Comparison of ENCODE assay signal across 8 mouse cellular contexts in the genomic region with DNA sequence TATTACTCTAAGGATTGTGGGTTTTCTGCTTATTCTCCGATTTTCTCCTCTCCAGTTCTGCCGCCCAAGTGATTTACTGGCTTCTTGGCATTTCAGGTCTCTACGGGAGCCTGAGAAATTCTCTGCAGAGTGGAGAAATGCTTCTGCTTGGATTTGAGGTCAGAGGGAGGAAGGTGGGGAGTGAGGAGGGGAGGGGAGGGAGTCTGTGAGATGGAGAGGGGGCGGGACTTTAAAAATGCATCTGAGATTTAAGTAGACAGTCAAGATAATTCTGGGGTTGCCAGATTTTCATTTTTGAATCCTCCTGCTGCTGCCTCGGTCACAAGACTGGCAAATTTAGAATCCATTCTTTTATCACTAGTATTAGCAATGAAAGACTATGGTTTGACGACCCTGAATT. TPM values are rescaled to one million over a fixed set of nuclear protein-coding genes. Genes with fewer than 3 reads are reported as not detected.
DNase-seq lines count a peak whose midpoint lies in the region; ATAC-seq and TF ChIP-seq lines count a peak whose summit lies in the region.

No protein-coding gene starts in this region.

- peak overlapping the region; percentile 81 for H3K9ac ChIP-seq in midbrain, embryonic 14.5 days (replicated peaks; ENCODE audit: low read length)

- no peak for DNase-seq in spleen, adult 2 months (ENCODE audit: low read depth in 1 of 2, low spot score in 2 of 2)
- no peak for DNase-seq in spleen, postnatal 14 days (ENCODE audit: low spot score in 2 of 2)
- DNase-seq in embryo, embryonic 10.5 days (ENCODE audit: low spot score) = peak; percentile 50
- DNase-seq in heart, postnatal 10 days = peak; percentile 39 to 50
- peak; percentile 27 to 56 for DNase-seq in left cerebral cortex, postnatal 10 days (ENCODE audit: extremely low spot score in 1 of 2, low spot score in 2 of 2)
- peak; percentile 64 for DNase-seq in midbrain, embryonic 14.5 days
- DNase-seq in ovary, postnatal 14 days (ENCODE audit: low spot score) = no peak
- no peak for DNase-seq in B cell, adult 2 months

- no peak for ATAC-seq in midbrain, embryonic 14.5 days (ENCODE audit: low FRiP score, low TSS enrichment)

- no peak for TF ChIP-seq CTCF in spleen, adult 2 months (IDR thresholded peaks at IDR 0.05; ENCODE audit: extremely low read depth, insufficient read depth, insufficient read length, insufficient replicate concordance)

- no peaks in the 10 kb centered on the region for H3K36me3 ChIP-seq in spleen, adult 2 months (ENCODE audit: control insufficient read depth, insufficient read depth, low read length)
- no peaks in the 10 kb centered on the region for H3K36me3 ChIP-seq in midbrain, embryonic 14.5 days (ENCODE audit: control insufficient read depth, insufficient read depth, low read length)

- TF ChIP-seq POLR2A in spleen, adult 2 months (IDR thresholded peaks at IDR 0.05; ENCODE audit: low read depth, low read length) = no peak

- H3K9me3 ChIP-seq in midbrain, embryonic 14.5 days (ENCODE audit: control insufficient read depth, low read length) = no peaks in the 10 kb centered on the region

- peaks cover 15% of the 10 kb centered on the region for H3K27me3 ChIP-seq in spleen, adult 2 months (ENCODE audit: control insufficient read depth, insufficient read depth, low read length)
- no peaks in the 10 kb centered on the region for H3K27me3 ChIP-seq in midbrain, embryonic 14.5 days (ENCODE audit: control insufficient read depth, insufficient read depth, low read length)

- 9% methylated on average over 6 of the region's 6 CpGs for WGBS in spleen, adult 2 months
- 8% methylated on average over 6 of the region's 6 CpGs for WGBS in midbrain, embryonic 14.5 days

- H3K27ac ChIP-seq in spleen, adult 2 months (ENCODE audit: insufficient read depth, low read length) = no peak overlapping the region
- H3K27ac ChIP-seq in midbrain, embryonic 14.5 days (replicated peaks; ENCODE audit: low read depth, low read length) = peak overlapping the region; percentile 94

- H3K4me3 ChIP-seq in spleen, adult 2 months (ENCODE audit: extremely low read depth, insufficient read depth, insufficient read length) = peak overlapping the region; percentile 73
- H3K4me3 ChIP-seq in midbrain, embryonic 14.5 days (replicated peaks; ENCODE audit: low read depth, low read length) = peak overlapping the region; percentile 69

- H3K4me2 ChIP-seq in midbrain, embryonic 14.5 days (ENCODE audit: low read length) = peak overlapping the region; percentile 99

- intact Hi-C loops in heart, postnatal 10 days (cut with DNase I) = loop anchor here (1.0 kb wide), 1 partner anchor 31 kb away; a partner anchor contains a TSS
- intact Hi-C loops in left cerebral cortex, postnatal 10 days (cut with DNase I) = loop anchor here (2.0 kb wide), 1 partner anchor 31 kb away; a partner anchor contains a TSS

- H3K4me1 ChIP-seq in spleen, adult 2 months (ENCODE audit: control insufficient read depth, insufficient read depth, insufficient read length) = peaks cover 8% of the 10 kb centered on the region; the same call in 1 of the 2 replicates
- H3K4me1 ChIP-seq in midbrain, embryonic 14.5 days (ENCODE audit: control insufficient read depth, insufficient read depth, low read length) = peaks cover 31% of the 10 kb centered on the region

RNA-seq across cellular contexts. Expression of a gene that starts 31.4 kb away (rescaled TPM):
- 21.2 and 23.4 TPM in 2 replicates for polyA plus RNA-seq in spleen, adult 2 months (2012; rRNA removed)
- 10 to 100 TPM; 85.0 to 95.3 TPM for total RNA-seq in heart, postnatal 10 days (2021)
- 10 to 100 TPM; 86.3 to 93.4 TPM for total RNA-seq in left cerebral cortex, postnatal 10 days (2021)
- 120 and 131 TPM in 2 replicates for polyA plus RNA-seq in midbrain, embryonic 14.5 days (2014; fragmentation: Nextera tagmentation; extraction: Ambion mirVana)

RNA-seq across cellular contexts. Expression of a gene that starts 32.5 kb away (rescaled TPM):
- 4.1 and 4.2 TPM in 2 replicates for polyA plus RNA-seq in spleen, adult 2 months (2012; rRNA removed)
- 10 to 100 TPM; 58.2 to 58.4 TPM for total RNA-seq in heart, postnatal 10 days (2021)
- total RNA-seq in left cerebral cortex, postnatal 10 days (2021) = 10 to 100 TPM; 55.2 to 55.9 TPM
- 10.1 and 12.5 TPM in 2 replicates for polyA plus RNA-seq in midbrain, embryonic 14.5 days (2014; fragmentation: Nextera tagmentation; extraction: Ambion mirVana)

Comparison
In these comparisons a context has a peak if more than half of its experiments do, and no peak if none do; other contexts are left out.
1. DNase-seq: peak in embryo, embryonic 10.5 days (single experiment), heart, postnatal 10 days (2 of 2), left cerebral cortex, postnatal 10 days (2 of 2) and midbrain, embryonic 14.5 days (single experiment); none in spleen, adult 2 months (0 of 2), spleen, postnatal 14 days (0 of 2), ovary, postnatal 14 days (single experiment) and B cell, adult 2 months (0 of 2).